Mouse (Mus musculus) left cerebral cortex, postnatal 36 days (tissue): ENCODE measurements around the gene Slc25a1. TPM values are rescaled to one million over a fixed set of nuclear protein-coding genes. Genes with fewer than 3 reads are reported as not detected.

Source experiments
- DNase-seq, 2 experiments: peaks; one replicate each; pipeline ENCODE4 v3.0.0; 2021 to 2022; ENCODE audit warnings: low spot score in 2 of 2, mixed read lengths in 1 of 2
- intact Hi-C: fragments of 180-260 bp; cut with DNase I; formaldehyde crosslinking; loops from one replicate; pipeline ENCODE4 v1.15.1; 2025
- total RNA-seq, 2 experiments: library from RNA; stranded (reverse); gene quantifications; 2 replicates each; pipeline ENCODE4 v1.2.3; 2021

Gene Slc25a1
- total RNA-seq, 2 experiments from 2014 or later: 38.5 to 44.9 TPM

DNA sequence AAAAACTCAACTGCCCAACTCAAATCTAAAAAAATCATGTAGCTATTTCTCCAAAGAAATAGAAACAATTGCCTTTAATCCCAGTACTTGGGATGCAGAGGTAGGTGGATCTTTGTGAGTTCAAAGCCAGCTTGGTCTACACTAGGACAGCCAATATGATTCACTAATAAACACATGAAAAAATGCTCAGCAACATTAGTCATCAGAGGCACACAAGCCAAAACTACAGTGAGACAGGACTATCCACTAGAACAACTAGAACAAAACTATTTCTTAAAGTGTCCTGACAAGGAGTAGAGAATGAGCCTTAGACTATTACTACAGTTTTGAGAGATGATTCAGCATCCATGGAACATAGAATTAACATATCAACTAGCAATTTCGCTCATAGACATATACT, 51.9 kb downstream of the Slc25a1 start:
- intact Hi-C loops: no loop called here
- no peak for DNase-seq

Other genes with a start within 250 kb of the Slc25a1 start
- 10 to 100 TPM; 63.3 to 90.2 TPM for gene Med15, start 195.3 kb downstream of the Slc25a1 start, total RNA-seq
- 100 to 1,000 TPM in 1 of 2 experiments, 10 to 100 TPM in 1; 92.5 to 110 TPM for gene Klhl22, start 168.6 kb downstream of the Slc25a1 start, total RNA-seq
- 1 to 10 TPM; 3.4 to 3.8 TPM for gene Scarf2, start 130.9 kb downstream of the Slc25a1 start, total RNA-seq
- gene B830017H08Rik, start 95.1 kb downstream of the Slc25a1 start, total RNA-seq: 1 to 10 TPM; 2.9 to 4.6 TPM
- gene Car15, start 89.9 kb downstream of the Slc25a1 start, total RNA-seq: 10 to 100 TPM; 11.7 to 14.4 TPM
- gene Gm20518, start 36.5 kb downstream of the Slc25a1 start, total RNA-seq: 1 to 10 TPM; 1.3 to 2.2 TPM
- not detected for gene Tssk1, start 34.0 kb downstream of the Slc25a1 start, total RNA-seq
- 100 to 1,000 TPM in 1 of 2 experiments, 10 to 100 TPM in 1; 92.6 to 103 TPM for gene Dgcr2, start 29.7 kb downstream of the Slc25a1 start, total RNA-seq
- gene Tssk2, start 29.6 kb downstream of the Slc25a1 start, total RNA-seq: not detected
- gene Ess2, start 16.9 kb downstream of the Slc25a1 start, total RNA-seq: 10 to 100 TPM; 26.1 to 31.1 TPM
- gene Gsc2, start 13.2 kb downstream of the Slc25a1 start, total RNA-seq: not detected
- not detected for gene Vpreb2, start 52.2 kb upstream of the Slc25a1 start, total RNA-seq
- gene Dgcr6, start 124.6 kb upstream of the Slc25a1 start, total RNA-seq: 100 to 1,000 TPM in 1 of 2 experiments, 10 to 100 TPM in 1; 86.3 to 105 TPM
- 10 to 100 TPM; 35.5 to 42.7 TPM for gene Prodh, start 162.0 kb upstream of the Slc25a1 start, total RNA-seq
- gene Rtn4r, start 199.4 kb upstream of the Slc25a1 start, total RNA-seq: 100 to 1,000 TPM; 128 to 164 TPM